Mouse (Mus musculus) bone marrow macrophage, adult 2 months (primary cell): ENCODE results near the gene Mrpl21.

ENCODE experiments used
- CTCF ChIP-seq: IDR thresholded peaks from 2 replicates; pipeline ENCODE4 v1.5.1; 2012; ENCODE audit warnings: low read depth, mild to moderate bottlenecking, low read length, moderate library complexity
- POLR2A ChIP-seq: IDR thresholded peaks from 2 replicates; pipeline ENCODE4 v1.6.1; 2012; ENCODE audit warnings: mild to moderate bottlenecking, low read depth, low read length, borderline replicate concordance

DNA sequence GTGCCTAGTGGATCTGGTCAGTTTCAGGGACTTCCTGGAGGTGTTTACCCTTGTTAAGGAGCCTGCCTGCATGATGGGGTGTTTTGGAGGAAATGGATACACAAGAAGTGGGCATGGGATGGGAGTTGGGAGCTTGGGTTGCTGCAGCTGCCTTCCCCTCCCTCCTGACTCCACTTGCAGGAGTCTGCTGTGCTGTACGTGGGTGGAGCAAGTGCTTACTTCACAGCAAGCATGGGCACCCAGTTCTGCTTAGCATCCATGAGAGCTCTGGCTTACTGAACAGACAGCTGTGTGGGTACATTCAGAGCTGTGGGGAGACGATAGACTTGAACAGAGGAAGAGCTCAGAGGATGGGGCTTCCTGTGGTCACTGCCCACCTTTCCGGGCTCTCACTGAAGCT is 58.3 kb downstream of the Mrpl21 start:
- TF ChIP-seq POLR2A (no peak), CTCF (no peak)
